Mouse (Mus musculus): ENCODE data around the gene Pmm2. TPM values are rescaled to one million over a fixed set of nuclear protein-coding genes. Genes with fewer than 3 reads are reported as not detected.
A peak's percentile ranks its signal among the peaks of the same experiment; 100 is the strongest.

Gene Pmm2
- total and polyA plus RNA-seq, 2 experiments from 2014 or later: 24.6 to 27.8 TPM

DNA sequence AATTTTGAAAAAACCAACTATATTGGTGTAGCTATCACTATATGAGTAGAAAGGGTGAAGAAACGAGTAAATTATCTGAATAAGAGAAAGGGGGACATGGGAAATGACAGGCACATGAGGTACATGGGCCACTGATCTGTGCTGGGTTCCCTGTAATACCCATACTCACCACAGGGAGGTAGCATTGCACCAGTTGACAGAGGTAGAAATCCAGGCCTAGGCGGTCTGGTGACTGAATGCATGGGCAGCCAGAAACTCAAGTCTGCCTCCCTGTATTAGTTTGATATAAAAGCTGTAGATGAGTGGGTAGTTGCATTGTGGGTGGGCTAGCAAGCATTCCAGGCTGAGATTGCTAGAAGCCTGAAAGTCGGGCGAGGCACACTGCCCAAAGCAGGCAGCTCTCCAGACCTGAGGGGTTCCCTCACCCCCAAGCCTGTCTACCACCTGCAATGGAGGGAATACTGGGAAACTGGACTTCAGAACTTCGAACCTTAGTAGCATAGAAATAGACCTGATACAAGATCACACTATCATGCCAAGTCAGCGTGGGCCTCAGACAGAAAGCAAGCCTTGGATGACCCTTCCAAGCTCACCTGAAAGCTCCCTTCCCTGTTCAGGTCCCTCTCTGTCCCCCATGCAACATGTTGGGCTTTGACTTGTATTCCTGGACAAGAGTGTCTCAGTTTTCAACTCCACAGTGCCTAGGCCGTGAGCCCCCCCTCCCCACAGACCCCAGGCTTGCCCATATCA lies 48.8 kb downstream of the Pmm2 start:
- no peak overlapping the region for H3K4me3 ChIP-seq (ENCODE audit: low read depth, low read length)
- H3K27me3 ChIP-seq (ENCODE audit: insufficient read depth, low read length): no peaks in the 10 kb centered on the region
- no peaks in the 10 kb centered on the region for H3K4me1 ChIP-seq (ENCODE audit: insufficient read depth, low read length)
- H3K9me3 ChIP-seq (ENCODE audit: low read length): no peaks in the 10 kb centered on the region
- no peak overlapping the region for H3K9ac ChIP-seq (replicated peaks; ENCODE audit: low read length, poor library complexity, severe bottlenecking)
- peak; percentile 92 for TF ChIP-seq CTCF (IDR thresholded peaks at IDR 0.05)
- no peak overlapping the region for H3K27ac ChIP-seq (ENCODE audit: low read depth, low read length)
- peaks cover 30% of the 10 kb centered on the region for H3K36me3 ChIP-seq (ENCODE audit: insufficient read depth, low read length)
- ATAC-seq (ENCODE audit: low FRiP score): peak; percentile 72
- DNase-seq (ENCODE audit: low spot score): peak; percentile 81
- 59% methylated on average over 7 of the region's 7 CpGs for WGBS
- H3K4me2 ChIP-seq (ENCODE audit: low read depth, low read length, poor library complexity, severe bottlenecking): no peak overlapping the region

DNA sequence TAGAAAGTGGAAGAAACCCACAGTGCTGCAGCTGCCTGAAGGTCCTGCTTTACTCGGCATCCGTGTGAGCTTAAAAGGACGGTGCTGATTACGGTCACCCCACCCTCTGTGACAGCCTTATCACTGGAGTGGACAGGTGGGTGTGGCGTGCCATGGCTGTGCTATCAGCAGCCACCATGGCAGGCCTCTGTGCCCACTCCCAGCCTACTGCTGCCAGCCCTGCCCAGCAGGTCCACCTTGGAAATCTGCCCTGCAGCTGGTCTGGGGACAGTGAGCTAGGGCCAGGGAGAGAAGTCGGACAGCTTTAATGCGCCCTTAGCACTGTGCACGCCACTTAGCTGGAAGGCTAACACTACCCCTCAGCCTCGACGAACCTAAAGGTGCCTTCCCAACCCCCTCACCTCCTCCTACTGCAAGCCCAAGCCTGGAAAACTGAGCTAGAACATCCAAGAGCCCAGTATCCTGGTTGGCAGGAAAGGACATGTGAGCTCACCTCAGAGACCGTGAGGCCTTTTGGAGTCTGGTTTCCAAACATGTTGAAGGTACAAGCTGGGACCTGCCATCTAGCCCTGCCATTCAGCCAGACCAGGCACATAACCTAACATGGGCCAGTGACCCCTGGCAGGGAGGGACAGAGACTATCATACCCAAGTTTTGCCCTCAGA lies 49.5 kb downstream of the Pmm2 start:
- TF ChIP-seq CTCF (IDR thresholded peaks at IDR 0.05): no peak
- no peak overlapping the region for H3K4me2 ChIP-seq (ENCODE audit: low read depth, low read length, poor library complexity, severe bottlenecking)
- no peak overlapping the region for H3K9ac ChIP-seq (replicated peaks; ENCODE audit: low read length, poor library complexity, severe bottlenecking)
- ATAC-seq (ENCODE audit: low FRiP score): peak; percentile 39; the same call in 1 of the 2 replicates
- no peaks in the 10 kb centered on the region for H3K4me1 ChIP-seq (ENCODE audit: insufficient read depth, low read length)
- no peak overlapping the region for H3K4me3 ChIP-seq (ENCODE audit: low read depth, low read length)
- peaks cover 37% of the 10 kb centered on the region for H3K36me3 ChIP-seq (ENCODE audit: insufficient read depth, low read length)
- no peak overlapping the region for H3K27ac ChIP-seq (ENCODE audit: low read depth, low read length)
- WGBS: 81% methylated on average over 11 of the region's 11 CpGs
- H3K9me3 ChIP-seq (ENCODE audit: low read length): no peaks in the 10 kb centered on the region
- no peak for DNase-seq (ENCODE audit: low spot score)
- H3K27me3 ChIP-seq (ENCODE audit: insufficient read depth, low read length): no peaks in the 10 kb centered on the region

DNA sequence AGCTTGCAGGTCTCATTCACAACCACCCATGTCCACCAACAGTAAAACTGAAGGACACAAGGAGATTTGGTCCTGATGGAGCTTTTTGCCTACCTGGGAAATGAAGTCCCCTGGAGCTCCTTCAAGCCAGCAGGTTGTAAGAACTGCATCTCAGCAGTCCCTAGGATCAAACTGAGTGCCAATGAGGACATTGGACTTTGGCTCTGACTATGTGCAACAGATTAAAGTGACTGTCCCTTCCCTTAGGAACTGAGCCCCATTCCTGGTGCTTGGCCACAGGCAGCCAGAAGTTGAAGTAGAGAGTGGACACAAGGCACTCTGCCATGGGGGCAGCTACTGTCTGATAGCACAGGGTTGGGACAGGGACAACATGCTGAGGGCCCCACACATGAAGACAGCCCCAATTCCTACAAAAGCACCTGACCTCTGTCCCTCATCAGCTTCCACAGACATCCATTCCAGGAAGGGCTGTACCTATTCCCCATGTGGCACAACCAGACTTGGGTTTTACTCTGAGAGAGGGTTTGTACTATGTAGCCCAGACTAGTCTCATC lies 50.2 kb downstream of the Pmm2 start:
- ATAC-seq (ENCODE audit: low FRiP score): no peak
- Histone ChIP-seq H3K27ac (ENCODE audit: low read depth, low read length) (no peak overlapping the region), H3K4me2 (ENCODE audit: low read depth, low read length, poor library complexity, severe bottlenecking) (no peak overlapping the region), H3K9me3 (ENCODE audit: low read length) (no peaks in the 10 kb centered on the region), H3K9ac (replicated peaks; ENCODE audit: low read length, poor library complexity, severe bottlenecking) (no peak overlapping the region), H3K36me3 (ENCODE audit: insufficient read depth, low read length) (peaks cover 43% of the 10 kb centered on the region), H3K27me3 (ENCODE audit: insufficient read depth, low read length) (no peaks in the 10 kb centered on the region), H3K4me1 (ENCODE audit: insufficient read depth, low read length) (no peaks in the 10 kb centered on the region), H3K4me3 (ENCODE audit: low read depth, low read length) (no peak overlapping the region)
- no peak for DNase-seq (ENCODE audit: low spot score)
- TF ChIP-seq CTCF (IDR thresholded peaks at IDR 0.05): no peak

DNA sequence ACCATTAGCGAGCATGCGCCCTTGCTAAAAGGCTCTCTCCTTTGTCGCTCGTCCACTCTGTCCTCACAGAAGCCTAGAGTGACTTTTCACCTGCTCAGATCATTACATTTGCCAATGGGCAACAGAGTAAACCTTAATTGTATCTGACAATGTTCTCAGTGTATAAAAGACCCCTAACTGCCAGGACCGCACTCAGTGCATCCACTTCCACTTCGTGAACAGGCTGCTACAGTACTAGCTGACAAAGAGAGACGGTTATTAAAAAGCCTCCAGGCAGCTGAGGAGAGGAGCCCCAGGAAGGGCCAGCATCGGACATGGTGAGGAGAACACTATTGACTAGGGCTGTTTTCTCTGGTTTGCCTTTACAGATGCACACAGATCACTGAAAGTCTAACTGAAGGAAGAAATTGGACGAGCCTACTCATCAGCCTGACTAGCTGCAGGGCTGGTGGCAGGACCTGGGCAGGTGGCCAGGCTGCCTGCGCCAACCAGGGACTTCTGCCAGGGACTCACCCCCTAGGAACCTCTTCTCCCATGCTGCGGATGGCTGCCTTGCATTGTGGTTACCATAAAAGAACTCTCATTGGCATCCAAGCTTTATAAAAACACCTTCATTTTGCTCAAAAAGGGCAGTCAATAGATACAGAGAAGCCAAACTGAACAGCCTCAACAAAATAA lies 52.6 kb downstream of the Pmm2 start:
- WGBS: 78% methylated on average over 11 of the region's 11 CpGs
- no peak for TF ChIP-seq CTCF (IDR thresholded peaks at IDR 0.05)

DNA sequence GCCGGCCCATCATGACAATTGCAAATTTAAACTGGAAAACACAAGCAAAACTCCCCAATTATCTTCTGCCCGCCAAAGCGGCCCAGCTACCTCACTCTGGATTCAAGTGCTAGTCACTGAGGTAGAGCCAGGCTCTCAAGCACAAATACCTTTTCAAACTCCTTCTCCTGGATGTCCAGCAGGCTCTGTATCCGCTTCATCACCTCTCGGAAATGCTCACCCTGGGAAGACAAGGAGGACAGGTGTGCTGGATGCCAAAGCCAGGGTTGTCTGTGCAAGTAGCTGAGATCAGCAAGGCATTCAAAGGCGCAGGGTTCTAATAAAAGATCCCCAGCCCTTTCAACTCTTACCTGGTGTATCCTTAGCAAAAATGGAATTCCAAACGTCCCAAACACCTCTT lies 53.7 kb downstream of the Pmm2 start:
- H3K9me3 ChIP-seq (ENCODE audit: low read length): no peaks in the 10 kb centered on the region
- H3K36me3 ChIP-seq (ENCODE audit: insufficient read depth, low read length): peaks cover 66% of the 10 kb centered on the region
- H3K9ac ChIP-seq (replicated peaks; ENCODE audit: low read length, poor library complexity, severe bottlenecking): no peak overlapping the region
- no peak for ATAC-seq (ENCODE audit: low FRiP score)
- DNase-seq (ENCODE audit: low spot score): no peak
- H3K27me3 ChIP-seq (ENCODE audit: insufficient read depth, low read length): no peaks in the 10 kb centered on the region
- no peaks in the 10 kb centered on the region for H3K4me1 ChIP-seq (ENCODE audit: insufficient read depth, low read length)
- WGBS: 94% methylated on average over 7 of the region's 7 CpGs
- no peak overlapping the region for H3K27ac ChIP-seq (ENCODE audit: low read depth, low read length)
- H3K4me2 ChIP-seq (ENCODE audit: low read depth, low read length, poor library complexity, severe bottlenecking): no peak overlapping the region
- TF ChIP-seq CTCF (IDR thresholded peaks at IDR 0.05): no peak
- H3K4me3 ChIP-seq (ENCODE audit: low read depth, low read length): no peak overlapping the region

More for the DNA sequence above, 52.6 kb downstream of the Pmm2 start:
- Histone ChIP-seq H3K4me2 (ENCODE audit: low read depth, low read length, poor library complexity, severe bottlenecking) (no peak overlapping the region), H3K4me1 (ENCODE audit: insufficient read depth, low read length) (no peaks in the 10 kb centered on the region), H3K27ac (ENCODE audit: low read depth, low read length) (peak overlapping the region; percentile 20; the same call in 1 of the 2 replicates), H3K27me3 (ENCODE audit: insufficient read depth, low read length) (no peaks in the 10 kb centered on the region), H3K36me3 (ENCODE audit: insufficient read depth, low read length) (peaks cover 60% of the 10 kb centered on the region), H3K9ac (replicated peaks; ENCODE audit: low read length, poor library complexity, severe bottlenecking) (no peak overlapping the region), H3K9me3 (ENCODE audit: low read length) (no peaks in the 10 kb centered on the region), H3K4me3 (ENCODE audit: low read depth, low read length) (no peak overlapping the region)
- ATAC-seq (ENCODE audit: low FRiP score): peak; percentile 56
- DNase-seq (ENCODE audit: low spot score): peak; percentile 84

Data from midbrain, postnatal 0 days (tissue).